Mouse (Mus musculus) spleen, adult 2 months (tissue): ENCODE measurements around the gene Ext2. TPM values are rescaled to one million over a fixed set of nuclear protein-coding genes. Genes with fewer than 3 reads are reported as not detected.

Experiments used
- DNase-seq, 2 experiments: peaks; one replicate each; pipeline versions ENCODE4 v3.0.0 to v3.0.0-alpha.2; 2012 to 2021; ENCODE audit warnings: low spot score in 2 of 2, low read depth in 1 of 2
- H3K27ac ChIP-seq: fragments of 200-500 bp; 2 replicates; pipeline ENCODE4 v1.5.1; 2012; ENCODE audit warnings: low read length, inconsistent platforms; ENCODE audit not compliant: insufficient read depth
- H3K27me3 ChIP-seq: fragments of 200-500 bp; 2 replicates; pipeline ENCODE4 v1.6.1; 2012; ENCODE audit warnings: mild to moderate bottlenecking, moderate library complexity, low read length, inconsistent platforms; ENCODE audit not compliant: control insufficient read depth, insufficient read depth
- H3K36me3 ChIP-seq: fragments of 200-500 bp; 2 replicates; pipeline ENCODE4 v1.6.1; 2012; ENCODE audit warnings: mild to moderate bottlenecking, low read length, inconsistent platforms; ENCODE audit not compliant: control insufficient read depth, insufficient read depth
- H3K4me1 ChIP-seq: fragments of 200-500 bp; 2 replicates; pipeline ENCODE4 v1.6.1; 2011; ENCODE audit warnings: inconsistent platforms; ENCODE audit not compliant: control insufficient read depth, insufficient read depth, insufficient read length
- H3K4me3 ChIP-seq: fragments of 200-500 bp; 2 replicates; pipeline ENCODE4 v1.5.1; 2011; ENCODE audit warnings: mild to moderate bottlenecking, inconsistent platforms; ENCODE audit not compliant: insufficient read depth, insufficient read length; ENCODE audit errors: extremely low read depth
- CTCF ChIP-seq: fragments of 200-500 bp; IDR thresholded peaks from 2 replicates; pipeline ENCODE4 v1.5.1; 2011; ENCODE audit warnings: mild to moderate bottlenecking, inconsistent platforms; ENCODE audit not compliant: insufficient read depth, insufficient read length, insufficient replicate concordance; ENCODE audit errors: extremely low read depth
- POLR2A ChIP-seq: fragments of 200-500 bp; IDR thresholded peaks from 2 replicates; pipeline ENCODE4 v1.6.1; 2011; ENCODE audit warnings: low read depth, low read length, inconsistent platforms
- WGBS: fragments of 180-500 bp; shearing (Covaris S2); methylation state at CpG from one replicate; pipeline ENCODE4 v1.1.7; 2018; 5-methylcytosine and 5-hydroxymethylcytosine counted together
- polyA plus RNA-seq: library from polyadenylated mRNA; depleted of rRNA; stranded (reverse); fragments of >200 nt; gene quantifications from 2 replicates; pipeline ENCODE4 v1.2.3, GENCODE M21; 2012

The Ext2 gene
- polyA plus RNA-seq, 1 experiment = 23.9 TPM

GRCm38 (mm10) chr2:93784721-93785431 lies 37.5 kb downstream of the Ext2 start:
- no peak for TF ChIP-seq CTCF
- TF ChIP-seq POLR2A = no peak
- Histone ChIP-seq H3K36me3 (peaks cover 2% of the 10 kb centered on the region; the same call in 1 of the 2 replicates), H3K27ac (no peak overlapping the region), H3K4me3 (no peak overlapping the region), H3K27me3 (no peaks in the 10 kb centered on the region), H3K4me1 (no peaks in the 10 kb centered on the region)
- 91% methylated on average over 12 of the region's 12 CpGs for WGBS
- DNase-seq = no peak

- Histone ChIP-seq H3K4me3 (no peak overlapping the region), H3K27me3 (no peaks in the 10 kb centered on the region), H3K36me3 (peaks cover 2% of the 10 kb centered on the region; the same call in 1 of the 2 replicates), H3K4me1 (no peaks in the 10 kb centered on the region), H3K27ac (no peak overlapping the region)
- DNase-seq = no peak
- TF ChIP-seq POLR2A (no peak), CTCF (no peak)
- 93% methylated on average over 9 of the region's 9 CpGs for WGBS
These were observed 38.3 kb downstream of the Ext2 start for GRCm38 (mm10) chr2:93783926-93784539.

- WGBS = 41% methylated on average over 5 of the region's 5 CpGs
- H3K36me3 ChIP-seq = peaks cover 2% of the 10 kb centered on the region; the same call in 1 of the 2 replicates
These were observed 39.7 kb downstream of the Ext2 start for GRCm38 (mm10) chr2:93782682-93783081.

GRCm38 (mm10) chr2:93782156-93782555 lies 40.2 kb downstream of the Ext2 start:
- Histone ChIP-seq H3K4me3 (no peak overlapping the region), H3K4me1 (no peaks in the 10 kb centered on the region), H3K27me3 (no peaks in the 10 kb centered on the region), H3K27ac (no peak overlapping the region), H3K36me3 (peaks cover 2% of the 10 kb centered on the region; the same call in 1 of the 2 replicates)
- TF ChIP-seq POLR2A (no peak), CTCF (no peak)
- 90% methylated on average over 4 of the region's 4 CpGs for WGBS
- no peak for DNase-seq

More at GRCm38 (mm10) chr2:93782682-93783081, 39.7 kb downstream of the Ext2 start:
- Histone ChIP-seq H3K4me3 (no peak overlapping the region), H3K4me1 (no peaks in the 10 kb centered on the region), H3K27ac (no peak overlapping the region), H3K27me3 (no peaks in the 10 kb centered on the region)
- no peak for TF ChIP-seq POLR2A
- no peak for TF ChIP-seq CTCF
- no peak for DNase-seq

- no peak for DNase-seq
- WGBS = 87% methylated on average over 10 of the region's 10 CpGs
- Histone ChIP-seq H3K4me3 (no peak overlapping the region), H3K4me1 (no peaks in the 10 kb centered on the region), H3K27ac (no peak overlapping the region), H3K27me3 (no peaks in the 10 kb centered on the region), H3K36me3 (peaks cover 2% of the 10 kb centered on the region; the same call in 1 of the 2 replicates)
- TF ChIP-seq POLR2A (no peak), CTCF (no peak)
These were observed 41.8 kb downstream of the Ext2 start for GRCm38 (mm10) chr2:93780528-93780927.

- Histone ChIP-seq H3K27me3 (no peaks in the 10 kb centered on the region), H3K4me3 (no peak overlapping the region), H3K4me1 (no peaks in the 10 kb centered on the region), H3K36me3 (peaks cover 2% of the 10 kb centered on the region; the same call in 1 of the 2 replicates), H3K27ac (no peak overlapping the region)
- WGBS = 79% methylated on average over 6 of the region's 6 CpGs
- no peak for DNase-seq
- TF ChIP-seq CTCF (no peak), POLR2A (no peak)
These were observed 42.5 kb downstream of the Ext2 start for GRCm38 (mm10) chr2:93779897-93780208.

GRCm38 (mm10) chr2:93779081-93779896 lies 43.1 kb downstream of the Ext2 start:
- Histone ChIP-seq H3K27ac (no peak overlapping the region), H3K27me3 (no peaks in the 10 kb centered on the region), H3K4me1 (no peaks in the 10 kb centered on the region), H3K36me3 (peaks cover 2% of the 10 kb centered on the region; the same call in 1 of the 2 replicates), H3K4me3 (no peak overlapping the region)
- no peak for DNase-seq
- TF ChIP-seq CTCF (no peak), POLR2A (no peak)
- WGBS = 88% methylated on average over 16 of the region's 16 CpGs
